Mouse (Mus musculus): ENCODE measurements around the gene Tmem132e. TPM values are rescaled to one million over a fixed set of nuclear protein-coding genes. Genes with fewer than 3 reads are reported as not detected.

Gene Tmem132e
- polyA plus RNA-seq, 1 experiment from 2014 or later, result 0.36 TPM

- H3K36me3 ChIP-seq (ENCODE audit: poor library complexity, severe bottlenecking), result no peaks in the 10 kb centered on the region
- H3K27me3 ChIP-seq, result peaks cover 50% of the 10 kb centered on the region
- H3K27ac ChIP-seq, result no peak overlapping the region
- H3K4me2 ChIP-seq, result no peak overlapping the region
- WGBS, result 65% methylated on average over 3 of the region's 3 CpGs
- H3K9me3 ChIP-seq (replicated peaks), result no peaks in the 10 kb centered on the region
- no peak for ATAC-seq
- no peak overlapping the region for H3K4me3 ChIP-seq
- H3K4me1 ChIP-seq, result peaks cover 25% of the 10 kb centered on the region
- H3K9ac ChIP-seq, result no peak overlapping the region
Measured at GRCm38 (mm10) chr11:82392341-82392740, 3.6 kb downstream of the Tmem132e start.

- no peak overlapping the region for H3K27ac ChIP-seq
- no peaks in the 10 kb centered on the region for H3K4me1 ChIP-seq
- ATAC-seq, result no peak
- no peaks in the 10 kb centered on the region for H3K36me3 ChIP-seq (ENCODE audit: poor library complexity, severe bottlenecking)
- H3K4me3 ChIP-seq, result no peak overlapping the region
- H3K27me3 ChIP-seq, result peaks cover 7% of the 10 kb centered on the region
- no peak overlapping the region for H3K9ac ChIP-seq
- H3K4me2 ChIP-seq, result no peak overlapping the region
- WGBS, result 16% methylated on average over 3 of the region's 3 CpGs
- H3K9me3 ChIP-seq (replicated peaks), result no peaks in the 10 kb centered on the region
Measured at GRCm38 (mm10) chr11:82399621-82400020, 10.9 kb downstream of the Tmem132e start.

GRCm38 (mm10) chr11:82405641-82406040 lies 16.9 kb downstream of the Tmem132e start:
- H3K4me2 ChIP-seq, result no peak overlapping the region
- no peaks in the 10 kb centered on the region; the same call in 1 of the 2 replicates for H3K27me3 ChIP-seq
- 49% methylated on average over 3 of the region's 3 CpGs for WGBS
- ATAC-seq, result no peak
- peaks cover 10% of the 10 kb centered on the region for H3K4me1 ChIP-seq
- H3K27ac ChIP-seq, result no peak overlapping the region
- H3K9me3 ChIP-seq (replicated peaks), result no peaks in the 10 kb centered on the region
- no peak overlapping the region for H3K9ac ChIP-seq
- no peak overlapping the region for H3K4me3 ChIP-seq
- H3K36me3 ChIP-seq (ENCODE audit: poor library complexity, severe bottlenecking), result no peaks in the 10 kb centered on the region

- no peaks in the 10 kb centered on the region for H3K36me3 ChIP-seq (ENCODE audit: poor library complexity, severe bottlenecking)
- H3K9me3 ChIP-seq (replicated peaks), result no peaks in the 10 kb centered on the region
- no peak overlapping the region for H3K27ac ChIP-seq
- H3K27me3 ChIP-seq, result no peaks in the 10 kb centered on the region; the same call in 1 of the 2 replicates
- 27% methylated on average over 11 of the region's 11 CpGs for WGBS
- no peak overlapping the region for H3K4me2 ChIP-seq
- H3K4me1 ChIP-seq, result peaks cover 10% of the 10 kb centered on the region
- H3K4me3 ChIP-seq, result no peak overlapping the region
- no peak for ATAC-seq
- H3K9ac ChIP-seq, result no peak overlapping the region
Measured at GRCm38 (mm10) chr11:82406358-82407221, 17.9 kb downstream of the Tmem132e start.

- H3K4me2 ChIP-seq, result no peak overlapping the region
- no peak for ATAC-seq
Measured at GRCm38 (mm10) chr11:82412496-82412895, 23.8 kb downstream of the Tmem132e start.

GRCm38 (mm10) chr11:82418337-82419041 lies 29.8 kb downstream of the Tmem132e start:
- 23% methylated on average over 8 of the region's 9 CpGs for WGBS
- ATAC-seq, result peak; percentile 24; the same call in 1 of the 2 replicates
- no peak overlapping the region for H3K9ac ChIP-seq

More at GRCm38 (mm10) chr11:82412496-82412895, 23.8 kb downstream of the Tmem132e start:
- WGBS, result 81% methylated on average over 1 of the region's 1 CpGs
- H3K4me1 ChIP-seq, result 0 out of 2 replicates have a peak, but pooled peaks cover 3% of the 10 kb centered on the region
- no peaks in the 10 kb centered on the region for H3K9me3 ChIP-seq (replicated peaks)
- H3K27me3 ChIP-seq, result no peaks in the 10 kb centered on the region
- H3K36me3 ChIP-seq (ENCODE audit: poor library complexity, severe bottlenecking), result no peaks in the 10 kb centered on the region
- no peak overlapping the region for H3K4me3 ChIP-seq
- no peak overlapping the region for H3K9ac ChIP-seq
- no peak overlapping the region for H3K27ac ChIP-seq

GRCm38 (mm10) chr11:82421909-82422308 lies 33.2 kb downstream of the Tmem132e start:
- ATAC-seq, result no peak

More at GRCm38 (mm10) chr11:82418337-82419041, 29.8 kb downstream of the Tmem132e start:
- no peaks in the 10 kb centered on the region for H3K36me3 ChIP-seq (ENCODE audit: poor library complexity, severe bottlenecking)
- no peak overlapping the region for H3K4me2 ChIP-seq
- peaks cover 8% of the 10 kb centered on the region for H3K4me1 ChIP-seq
- H3K27ac ChIP-seq, result no peak overlapping the region
- no peaks in the 10 kb centered on the region for H3K9me3 ChIP-seq (replicated peaks)
- H3K4me3 ChIP-seq, result no peak overlapping the region
- no peaks in the 10 kb centered on the region for H3K27me3 ChIP-seq

GRCm38 (mm10) chr11:82423521-82423920 lies 34.8 kb downstream of the Tmem132e start:
- 39% methylated on average over 4 of the region's 4 CpGs for WGBS
- H3K27ac ChIP-seq, result no peak overlapping the region
- H3K9me3 ChIP-seq (replicated peaks), result no peaks in the 10 kb centered on the region
- no peak overlapping the region for H3K9ac ChIP-seq
- ATAC-seq, result no peak
- H3K27me3 ChIP-seq, result no peaks in the 10 kb centered on the region
- H3K36me3 ChIP-seq (ENCODE audit: poor library complexity, severe bottlenecking), result no peaks in the 10 kb centered on the region
- peaks cover 4% of the 10 kb centered on the region; the same call in 1 of the 2 replicates for H3K4me1 ChIP-seq
- no peak overlapping the region for H3K4me3 ChIP-seq
- H3K4me2 ChIP-seq, result no peak overlapping the region

More at GRCm38 (mm10) chr11:82421909-82422308, 33.2 kb downstream of the Tmem132e start:
- Histone ChIP-seq H3K4me1 (peaks cover 8% of the 10 kb centered on the region), H3K9ac (no peak overlapping the region), H3K27me3 (no peaks in the 10 kb centered on the region), H3K4me2 (no peak overlapping the region), H3K4me3 (no peak overlapping the region), H3K36me3 (ENCODE audit: poor library complexity, severe bottlenecking) (no peaks in the 10 kb centered on the region), H3K27ac (no peak overlapping the region), H3K9me3 (replicated peaks) (no peaks in the 10 kb centered on the region)
- 68% methylated on average over 5 of the region's 5 CpGs for WGBS

- Histone ChIP-seq H3K4me3 (no peak overlapping the region), H3K9me3 (replicated peaks) (no peaks in the 10 kb centered on the region), H3K27me3 (peaks cover 24% of the 10 kb centered on the region), H3K4me2 (no peak overlapping the region), H3K27ac (no peak overlapping the region), H3K4me1 (no peaks in the 10 kb centered on the region), H3K9ac (no peak overlapping the region), H3K36me3 (ENCODE audit: poor library complexity, severe bottlenecking) (no peaks in the 10 kb centered on the region)
- no peak for ATAC-seq
- 85% methylated on average over 4 of the region's 4 CpGs for WGBS
Measured at GRCm38 (mm10) chr11:82428801-82429200, 40.1 kb downstream of the Tmem132e start.

- ATAC-seq, result no peak
- Histone ChIP-seq H3K9me3 (replicated peaks) (no peaks in the 10 kb centered on the region), H3K27me3 (peaks cover 59% of the 10 kb centered on the region), H3K4me3 (peak overlapping the region; percentile 46), H3K36me3 (ENCODE audit: poor library complexity, severe bottlenecking) (no peaks in the 10 kb centered on the region), H3K4me2 (peak overlapping the region; percentile 81), H3K9ac (peak overlapping the region; percentile 59), H3K27ac (no peak overlapping the region), H3K4me1 (peaks cover 11% of the 10 kb centered on the region)
- 1% methylated on average over 49 of the region's 62 CpGs for WGBS
Measured at GRCm38 (mm10) chr11:82434091-82434831, 45.6 kb downstream of the Tmem132e start.

- Histone ChIP-seq H3K27ac (no peak overlapping the region), H3K4me2 (peak overlapping the region; percentile 81), H3K27me3 (peaks cover 59% of the 10 kb centered on the region), H3K4me1 (peaks cover 11% of the 10 kb centered on the region), H3K9me3 (replicated peaks) (no peaks in the 10 kb centered on the region), H3K4me3 (peak overlapping the region; percentile 46), H3K9ac (peak overlapping the region; percentile 59), H3K36me3 (ENCODE audit: poor library complexity, severe bottlenecking) (no peaks in the 10 kb centered on the region)
- WGBS, result 3% methylated on average over 36 of the region's 36 CpGs
- peak; percentile 27; the same call in 1 of the 2 replicates for ATAC-seq
Measured at GRCm38 (mm10) chr11:82434832-82435182, 46.1 kb downstream of the Tmem132e start.

All from forebrain, embryonic 13.5 days (tissue).